Mouse (Mus musculus) midbrain, embryonic 16.5 days (tissue): ENCODE results near the gene Pde6g. TPM values are rescaled to one million over a fixed set of nuclear protein-coding genes. Genes with fewer than 3 reads are reported as not detected.

Source experiments
- ATAC-seq: fragments of 200-750 bp; cut with Nextera tagmentation; 2 replicates; pipeline ENCODE4 v1.8.0; 2017; ENCODE audit warnings: moderate TSS enrichment
- H3K27ac ChIP-seq: fragments of 300-500 bp; sonication (generic); 2 replicates; pipeline ENCODE4 v1.5.1; 2014; ENCODE audit warnings: mild to moderate bottlenecking, low read length, mixed read lengths
- H3K27me3 ChIP-seq: fragments of 300-500 bp; sonication (generic); 2 replicates; pipeline ENCODE4 v1.6.1; 2014; ENCODE audit warnings: low read depth, low read length, mixed read lengths; ENCODE audit not compliant: control insufficient read depth, insufficient read depth
- H3K36me3 ChIP-seq: fragments of 300-500 bp; sonication (generic); 2 replicates; pipeline ENCODE4 v1.6.1; 2014; ENCODE audit warnings: mild to moderate bottlenecking, low read length, moderate library complexity, mixed read lengths; ENCODE audit not compliant: control insufficient read depth, insufficient read depth
- H3K4me1 ChIP-seq: fragments of 300-500 bp; sonication (generic); 2 replicates; pipeline ENCODE4 v1.6.1; 2014; ENCODE audit warnings: mild to moderate bottlenecking, low read length, mixed read lengths; ENCODE audit not compliant: control insufficient read depth, insufficient read depth
- H3K4me2 ChIP-seq: fragments of 300-500 bp; sonication (generic); 2 replicates; pipeline ENCODE4 v1.6.1; 2014; ENCODE audit warnings: mild to moderate bottlenecking, low read length, mixed read lengths
- H3K4me3 ChIP-seq: fragments of 300-500 bp; sonication (generic); 2 replicates; pipeline ENCODE4 v1.5.1; 2014; ENCODE audit warnings: low read depth, mild to moderate bottlenecking, low read length, moderate library complexity, mixed read lengths
- H3K9ac ChIP-seq: fragments of 300-500 bp; sonication (generic); 2 replicates; pipeline ENCODE4 v1.6.1; 2014; ENCODE audit warnings: low read depth, low read length, mixed read lengths
- H3K9me3 ChIP-seq: fragments of 300-500 bp; sonication (generic); replicated peaks from 2 replicates; pipeline ENCODE4 v1.6.1; 2014; ENCODE audit warnings: mild to moderate bottlenecking, low read length, mixed read lengths; ENCODE audit not compliant: control insufficient read depth, poor library complexity, severe bottlenecking
- WGBS: fragments of 180-500 bp; shearing (Covaris S2); extraction: QIAGEN DNeasy Blood & Tissue Kit; methylation state at CpG from one replicate; pipeline ENCODE4 v1.1.7; 2014; 5-methylcytosine and 5-hydroxymethylcytosine counted together
- polyA plus RNA-seq: library from polyadenylated mRNA; unstranded; fragments of >200 nt; fragmentation: Nextera tagmentation; extraction: Ambion mirVana; gene quantifications from 2 replicates; pipeline ENCODE4 v1.2.1, GENCODE M21; 2015

Gene Pde6g
- 0.34 and 0.36 TPM in 2 replicates for polyA plus RNA-seq

DNA sequence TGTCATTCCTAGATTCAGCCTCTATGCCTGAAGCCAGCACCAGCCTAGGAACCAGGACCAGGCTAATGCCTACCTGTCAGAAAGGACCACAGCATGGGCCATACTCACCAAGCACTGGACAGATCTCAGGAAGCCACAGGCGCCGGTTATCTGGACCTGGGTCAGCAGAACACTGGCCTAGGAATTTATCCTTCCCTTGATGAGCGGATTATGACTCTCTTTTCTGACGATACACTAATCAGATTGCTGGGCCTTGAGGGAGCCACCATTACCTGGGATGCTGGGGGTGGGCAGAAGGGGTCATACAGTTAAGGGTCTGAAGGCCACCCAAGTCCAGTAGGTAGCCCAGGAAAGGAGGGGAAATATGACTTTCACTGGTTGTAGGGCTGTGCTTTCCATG is at the start of gene Pde6g:
Gene Pde6g (minus strand): TSS at position 195 of the 400 bp plus-strand sequence.
- Histone ChIP-seq H3K9ac (no peak within 1 kb of the TSS), H3K4me2 (no peak within 1 kb of the TSS), H3K36me3 (no peaks in the 10 kb centered on the region), H3K27me3 (no peaks in the 10 kb centered on the region), H3K4me3 (no peak within 1 kb of the TSS), H3K4me1 (peaks cover 8% of the 10 kb centered on the region), H3K9me3 (no peaks in the 10 kb centered on the region), H3K27ac (no peak within 1 kb of the TSS)
- ATAC-seq = no peak
- 86% methylated on average over 4 of the region's 4 CpGs for WGBS

DNA sequence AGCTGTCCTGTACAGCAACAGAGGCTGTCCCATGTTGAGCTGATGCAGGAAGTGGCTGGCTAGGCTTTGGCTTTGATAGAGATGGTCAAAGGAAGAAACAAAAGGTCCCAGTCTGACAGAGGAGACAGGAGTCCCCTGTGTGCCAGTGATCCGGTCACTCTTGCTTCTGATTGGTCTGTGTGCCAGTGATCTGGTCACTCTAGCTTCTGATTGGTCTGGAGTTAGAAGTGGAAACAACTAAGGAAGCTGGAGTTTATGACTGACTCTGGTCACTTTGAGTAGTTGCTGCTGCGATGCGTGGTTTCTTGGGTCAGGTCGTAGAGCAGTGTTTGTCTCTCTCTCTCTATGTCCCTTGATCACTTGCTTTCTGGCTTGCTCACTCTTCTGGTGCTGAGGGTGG is 48.4 kb upstream of the Pde6g start:
- Histone ChIP-seq H3K36me3 (peaks cover 5% of the 10 kb centered on the region; the same call in 1 of the 2 replicates), H3K4me2 (no peak overlapping the region), H3K27me3 (no peaks in the 10 kb centered on the region), H3K9me3 (no peaks in the 10 kb centered on the region), H3K27ac (no peak overlapping the region), H3K4me1 (no peaks in the 10 kb centered on the region), H3K4me3 (no peak overlapping the region), H3K9ac (no peak overlapping the region)
- ATAC-seq = no peak
- 88% methylated on average over 4 of the region's 4 CpGs for WGBS

DNA sequence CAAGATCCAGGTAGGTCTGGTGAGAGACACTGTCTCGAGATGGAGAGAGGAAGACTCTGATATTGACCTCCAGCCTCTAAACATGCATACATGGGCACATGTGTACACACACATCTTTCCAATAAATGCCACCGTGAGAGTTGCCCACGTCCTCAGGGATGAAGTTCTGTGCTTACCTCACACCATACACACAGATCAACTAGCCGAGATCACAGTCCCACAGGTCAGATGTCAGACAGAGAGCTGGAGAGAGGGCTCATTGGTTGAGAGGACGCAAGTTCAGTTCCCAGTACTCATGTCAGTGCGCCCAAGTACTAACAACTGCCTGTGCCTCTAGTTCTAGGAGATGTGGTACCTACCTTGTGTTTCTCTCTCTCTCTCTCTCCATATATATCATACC is 47.7 kb upstream of the Pde6g start:
- H3K27ac ChIP-seq = no peak overlapping the region
- H3K9ac ChIP-seq = no peak overlapping the region
- no peaks in the 10 kb centered on the region for H3K9me3 ChIP-seq
- no peaks in the 10 kb centered on the region for H3K4me1 ChIP-seq
- ATAC-seq = no peak
- no peak overlapping the region for H3K4me2 ChIP-seq
- 67% methylated on average over 6 of the region's 6 CpGs for WGBS
- no peak overlapping the region for H3K4me3 ChIP-seq
- H3K27me3 ChIP-seq = no peaks in the 10 kb centered on the region
- peaks cover 10% of the 10 kb centered on the region; the same call in 1 of the 2 replicates for H3K36me3 ChIP-seq

DNA sequence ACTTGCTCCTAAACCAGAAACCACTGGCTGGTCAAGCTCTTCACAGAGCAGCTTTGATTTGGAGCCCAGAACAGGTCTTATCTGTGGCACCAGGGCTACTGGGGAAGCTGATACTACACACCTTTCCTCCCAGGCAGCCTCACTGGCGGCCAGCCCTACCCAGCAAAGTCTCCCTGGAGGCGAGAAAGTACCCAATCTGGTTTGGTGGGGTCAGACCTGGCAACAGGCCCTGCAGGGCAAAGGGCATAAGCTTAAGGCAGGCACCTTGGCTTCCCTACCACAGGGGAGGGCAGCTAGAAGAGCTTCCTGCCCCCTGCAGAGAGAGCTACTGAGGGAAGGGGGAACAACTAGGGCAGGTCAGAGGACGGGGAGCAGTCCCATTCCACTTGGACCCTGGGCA is 47.1 kb upstream of the Pde6g start:
- Histone ChIP-seq H3K4me2 (no peak overlapping the region), H3K27me3 (no peaks in the 10 kb centered on the region), H3K9ac (no peak overlapping the region), H3K36me3 (peaks cover 15% of the 10 kb centered on the region), H3K27ac (no peak overlapping the region), H3K9me3 (no peaks in the 10 kb centered on the region), H3K4me1 (no peaks in the 10 kb centered on the region), H3K4me3 (no peak overlapping the region; the same call in 1 of the 2 replicates)
- ATAC-seq = no peak
- WGBS = 32% methylated on average over 3 of the region's 3 CpGs

DNA sequence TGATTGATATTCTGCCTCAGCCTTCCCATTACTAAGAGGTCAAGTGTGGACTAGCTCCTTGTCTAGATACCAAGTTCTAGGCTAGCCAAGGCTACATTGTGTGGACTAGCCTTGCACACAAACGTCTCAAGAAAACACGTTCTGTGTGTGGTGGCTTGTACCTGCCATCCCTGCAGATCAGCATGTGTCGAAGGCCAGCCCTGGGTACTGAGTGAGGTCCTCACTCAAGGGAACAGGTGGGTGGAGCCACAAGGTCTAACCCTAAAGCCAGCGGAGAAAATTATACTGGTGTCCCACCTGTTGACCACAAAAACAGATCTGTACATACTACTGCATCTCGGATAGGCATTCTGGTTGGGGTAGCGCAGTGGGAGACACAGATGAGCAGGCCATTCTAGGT is 46.6 kb upstream of the Pde6g start:
- H3K9me3 ChIP-seq = no peaks in the 10 kb centered on the region
- no peaks in the 10 kb centered on the region for H3K4me1 ChIP-seq
- ATAC-seq = no peak
- H3K27me3 ChIP-seq = no peaks in the 10 kb centered on the region
- H3K36me3 ChIP-seq = peaks cover 19% of the 10 kb centered on the region
- H3K27ac ChIP-seq = no peak overlapping the region
- WGBS = 86% methylated on average over 6 of the region's 6 CpGs
- H3K4me2 ChIP-seq = no peak overlapping the region
- no peak overlapping the region for H3K4me3 ChIP-seq
- H3K9ac ChIP-seq = no peak overlapping the region

DNA sequence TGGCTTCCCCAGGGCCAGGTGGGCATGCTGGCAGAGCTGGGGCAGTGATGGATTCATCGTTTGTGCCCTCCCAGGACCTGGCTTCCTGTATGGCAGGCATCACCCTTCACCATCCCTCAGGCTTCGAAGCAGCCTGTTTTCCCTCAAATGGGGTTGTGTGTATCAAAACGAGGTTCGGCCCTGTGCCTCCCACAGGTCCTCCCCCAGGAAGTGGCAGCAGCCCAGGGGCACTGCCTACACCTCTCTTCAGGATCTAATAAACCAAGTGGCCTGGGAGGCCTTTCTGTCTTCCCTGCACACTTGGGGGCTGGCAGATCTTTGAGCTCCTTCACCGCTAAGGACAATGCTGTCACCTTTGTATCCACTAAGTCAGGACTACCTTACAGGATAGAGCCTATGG is 45.6 kb upstream of the Pde6g start:
- Histone ChIP-seq H3K9ac (no peak overlapping the region), H3K27me3 (no peaks in the 10 kb centered on the region), H3K27ac (no peak overlapping the region), H3K4me2 (no peak overlapping the region), H3K36me3 (peaks cover 20% of the 10 kb centered on the region), H3K4me3 (no peak overlapping the region), H3K4me1 (peaks cover under 1% of the 10 kb centered on the region; the same call in 1 of the 2 replicates), H3K9me3 (no peaks in the 10 kb centered on the region)
- no peak for ATAC-seq
- 93% methylated on average over 5 of the region's 5 CpGs for WGBS

DNA sequence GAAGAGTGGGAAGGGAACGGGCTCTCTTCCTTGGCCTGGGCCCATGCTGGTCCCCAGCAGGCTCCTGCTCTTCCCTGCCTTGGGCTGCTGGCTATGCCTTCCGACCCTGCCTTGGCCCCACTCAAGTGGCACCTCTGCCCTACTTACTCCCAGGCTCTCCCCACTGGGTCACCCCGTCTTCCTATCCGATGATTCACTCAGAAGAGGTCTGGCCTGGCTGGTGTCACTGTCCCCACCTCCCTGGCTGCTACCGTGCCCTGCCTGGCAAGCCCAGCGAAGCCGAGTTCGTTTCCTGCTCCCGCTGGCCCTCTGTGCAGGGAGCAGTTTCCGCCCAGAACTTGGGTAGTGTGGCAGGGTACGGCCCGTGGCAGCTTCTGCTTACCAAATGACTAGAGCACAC is 44.9 kb upstream of the Pde6g start:
- H3K27ac ChIP-seq = no peak overlapping the region
- H3K4me1 ChIP-seq = peaks cover 7% of the 10 kb centered on the region
- H3K9me3 ChIP-seq = no peaks in the 10 kb centered on the region
- no peak overlapping the region for H3K4me3 ChIP-seq
- H3K4me2 ChIP-seq = no peak overlapping the region
- H3K36me3 ChIP-seq = peaks cover 20% of the 10 kb centered on the region
- WGBS = 95% methylated on average over 12 of the region's 12 CpGs
- no peaks in the 10 kb centered on the region for H3K27me3 ChIP-seq
- no peak overlapping the region for H3K9ac ChIP-seq
- ATAC-seq = no peak

DNA sequence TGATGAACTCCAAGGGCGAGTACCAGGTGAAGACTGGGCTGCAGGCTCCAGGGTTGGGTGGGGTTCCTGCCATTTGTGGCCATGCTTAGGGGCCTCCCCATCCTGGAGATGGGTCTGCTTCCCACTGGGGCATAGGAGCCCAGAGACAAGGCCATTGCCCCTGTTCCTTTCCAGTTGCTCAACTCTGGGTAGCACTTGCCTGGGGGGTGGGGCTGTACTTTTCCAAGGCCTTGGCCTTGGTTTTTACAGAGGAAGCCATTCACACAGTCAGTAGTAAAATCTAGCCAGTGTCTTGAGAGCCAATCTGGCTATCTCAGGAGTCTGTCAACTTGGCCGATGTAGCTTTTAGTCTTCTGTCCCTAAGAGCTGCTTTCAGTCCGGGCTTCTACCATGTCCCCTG is 44.1 kb upstream of the Pde6g start:
- Histone ChIP-seq H3K36me3 (peaks cover 20% of the 10 kb centered on the region), H3K4me1 (peaks cover 15% of the 10 kb centered on the region), H3K27ac (no peak overlapping the region), H3K9ac (no peak overlapping the region), H3K4me2 (no peak overlapping the region), H3K27me3 (no peaks in the 10 kb centered on the region), H3K4me3 (no peak overlapping the region), H3K9me3 (no peaks in the 10 kb centered on the region)
- WGBS = 95% methylated on average over 3 of the region's 3 CpGs
- ATAC-seq = no peak

DNA sequence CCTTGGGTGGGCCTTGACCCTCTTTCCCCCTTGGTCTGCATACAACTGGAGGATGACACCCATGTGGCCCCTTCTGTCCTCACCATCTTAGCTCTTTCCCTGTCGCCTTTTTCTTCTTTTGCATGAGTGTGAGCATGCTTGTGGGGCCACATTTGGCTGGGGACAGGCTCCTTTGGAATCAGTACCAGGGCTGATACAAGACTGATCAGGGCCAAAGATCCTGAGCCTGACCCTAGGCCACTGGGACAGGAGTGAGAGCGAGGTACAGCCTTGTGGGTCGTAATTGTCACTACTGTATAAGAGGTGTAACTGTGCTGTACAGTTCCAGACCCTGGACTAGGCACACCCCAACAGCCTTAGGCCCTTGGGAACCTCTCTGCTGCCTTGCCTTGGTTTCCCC is 40.6 kb upstream of the Pde6g start:
- 86% methylated on average over 3 of the region's 3 CpGs for WGBS
- no peak for ATAC-seq
- peaks cover 20% of the 10 kb centered on the region for H3K36me3 ChIP-seq

More for the DNA sequence above, 40.6 kb upstream of the Pde6g start:
- no peak overlapping the region for H3K4me3 ChIP-seq
- H3K27ac ChIP-seq = no peak overlapping the region
- no peaks in the 10 kb centered on the region for H3K27me3 ChIP-seq
- H3K9me3 ChIP-seq = no peaks in the 10 kb centered on the region
- no peak overlapping the region for H3K9ac ChIP-seq
- no peak overlapping the region for H3K4me2 ChIP-seq
- peaks cover 29% of the 10 kb centered on the region for H3K4me1 ChIP-seq
